Mouse (Mus musculus): Measurements from ENCODE around the gene Itpkb. TPM values are rescaled to one million over a fixed set of nuclear protein-coding genes. Genes with fewer than 3 reads are reported as not detected.

Gene Itpkb
- 63.9 and 71.4 TPM in 2 replicates for total RNA-seq (2021)
- long read RNA-seq, experiment 1, partial matches to known transcripts = 4 of 12 reads
- long read RNA-seq, experiment 1, other reads (novel, unspliced or antisense) = 8 of 12 reads
- long read RNA-seq, experiment 2, full-length matches to known transcripts = 3 of 13 reads
- long read RNA-seq, experiment 2, partial matches to known transcripts = 1 of 13 reads
- long read RNA-seq, experiment 2, other reads (novel, unspliced or antisense) = 9 of 13 reads

GRCm38 (mm10) chr1:180330145-180330706 is at the start of gene Itpkb:
TSS of gene Itpkb (plus strand) at chr1:180330485.
- DNase-seq = peak; percentile 85

- DNase-seq = no peak
Measured at GRCm38 (mm10) chr1:180282581-180282980, 47.7 kb upstream of the Itpkb start.

DNA sequence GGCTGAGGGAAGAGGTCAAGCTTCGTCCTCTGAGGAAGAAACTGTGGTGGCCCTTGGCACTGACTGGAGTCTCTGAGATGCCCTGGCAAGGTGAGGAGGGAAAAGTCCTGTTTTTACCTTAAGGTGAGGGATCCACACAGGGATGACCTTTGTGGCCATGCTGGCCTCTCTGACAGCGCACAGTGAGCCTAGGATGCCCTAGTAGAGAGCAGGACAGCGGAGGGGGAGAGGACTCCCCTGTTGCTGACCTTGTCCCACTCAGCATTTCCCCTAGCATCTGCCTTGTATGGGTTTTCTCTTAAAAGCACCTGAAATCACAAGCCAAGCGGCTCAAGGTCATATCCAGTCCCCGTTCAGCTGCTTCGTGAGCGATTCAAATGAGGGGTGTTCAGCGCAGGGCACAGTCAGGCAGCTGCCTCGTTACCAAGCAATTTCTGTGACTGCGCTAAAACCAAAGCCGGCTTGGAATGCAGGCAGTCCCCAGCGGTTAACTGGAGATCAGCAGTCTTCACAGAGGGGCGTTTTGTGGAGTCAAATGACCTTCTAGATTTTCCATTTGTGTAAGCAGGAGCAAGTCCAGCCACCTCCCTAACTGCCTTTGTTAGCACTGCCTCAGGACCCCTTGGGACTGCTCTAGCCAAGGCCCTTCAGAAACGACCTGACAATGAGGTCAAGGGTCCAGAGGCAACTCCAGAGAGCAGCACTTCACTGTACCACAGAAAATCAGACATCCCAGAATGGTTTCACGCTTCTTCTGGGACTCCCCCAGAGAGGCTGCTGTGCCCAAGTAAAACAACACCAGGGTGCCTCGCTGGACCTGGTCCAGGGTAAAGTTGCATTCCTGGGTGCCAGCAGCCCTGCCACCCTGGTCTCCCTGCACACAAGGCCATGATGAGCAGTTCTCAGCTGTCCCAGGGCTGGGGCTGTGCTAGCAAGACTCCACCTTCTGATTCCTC is 46.2 kb upstream of the Itpkb start:
- peak; percentile 68 for DNase-seq

GRCm38 (mm10) chr1:180286081-180286831 is 44.0 kb upstream of the Itpkb start:
- peak; percentile 52 for DNase-seq

GRCm38 (mm10) chr1:180288227-180288626 is 42.1 kb upstream of the Itpkb start:
- no peak for DNase-seq

GRCm38 (mm10) chr1:180288872-180289468 is 41.3 kb upstream of the Itpkb start:
- DNase-seq = no peak

GRCm38 (mm10) chr1:180289788-180290187 is 40.5 kb upstream of the Itpkb start:
- no peak for DNase-seq

DNA sequence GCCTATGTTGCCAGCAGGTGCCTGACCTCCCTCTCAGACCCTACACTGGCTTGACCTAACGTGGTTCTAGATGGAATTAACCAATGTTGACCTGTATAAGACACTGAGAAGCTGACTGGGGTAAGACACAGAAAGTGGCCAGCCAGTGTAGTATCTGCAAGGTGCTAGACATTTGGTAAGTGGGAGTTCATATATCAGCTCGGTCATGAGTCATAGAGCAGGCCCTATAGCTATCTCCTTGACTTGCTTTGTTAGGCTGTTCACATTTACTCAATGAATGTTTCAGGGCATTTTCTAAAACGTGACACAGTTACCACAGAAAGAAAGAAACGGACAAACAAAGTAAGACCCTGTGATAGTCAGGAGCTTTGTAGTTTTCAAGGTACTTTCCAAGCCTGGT is 39.9 kb upstream of the Itpkb start:
- DNase-seq = no peak

DNA sequence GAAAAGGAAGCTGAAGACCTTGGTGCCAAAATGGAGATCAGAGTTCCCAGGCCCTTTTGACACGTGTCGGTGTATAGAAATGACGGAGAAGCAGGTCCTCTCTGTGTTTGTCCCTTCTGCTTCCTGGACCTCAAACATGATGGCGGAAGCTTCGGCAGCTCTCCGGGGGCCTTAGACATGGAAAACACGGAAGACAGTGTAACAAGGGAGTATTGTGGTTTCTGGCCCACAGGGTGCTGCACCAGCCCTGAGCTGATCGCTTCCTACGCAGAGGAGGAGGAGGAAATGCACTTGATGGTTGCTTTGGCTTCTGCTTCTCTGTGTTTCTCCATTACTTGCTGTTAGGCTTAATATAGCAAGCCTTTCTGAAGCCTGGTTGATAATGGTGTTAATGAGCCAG is 34.2 kb upstream of the Itpkb start:
- DNase-seq = no peak

DNA sequence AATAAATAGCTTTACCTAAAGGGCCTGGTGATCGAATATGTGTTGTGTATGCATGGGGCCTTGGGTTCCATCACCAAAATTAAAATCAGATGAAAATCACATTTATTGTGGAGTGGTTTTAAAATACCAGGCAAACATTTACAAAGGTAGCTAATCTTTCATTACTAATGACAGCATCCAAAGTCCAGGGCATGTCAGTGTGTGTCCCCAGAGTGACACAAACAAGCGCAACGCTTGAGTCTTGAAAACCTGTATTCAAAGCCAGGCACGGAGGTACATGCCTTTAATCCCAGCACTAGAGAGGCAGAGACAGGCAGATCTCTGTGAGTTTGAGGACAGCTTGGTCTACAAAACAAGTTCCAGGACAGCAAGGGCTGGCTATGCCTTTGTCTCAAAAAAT is 30.6 kb upstream of the Itpkb start:
- DNase-seq = no peak

- no peak for DNase-seq
Measured at GRCm38 (mm10) chr1:180300292-180300691, 30.0 kb upstream of the Itpkb start.

GRCm38 (mm10) chr1:180300997-180301396 is 29.3 kb upstream of the Itpkb start:
- no peak for DNase-seq

- DNase-seq = peak; percentile 39
Measured at GRCm38 (mm10) chr1:180302253-180303120, 27.8 kb upstream of the Itpkb start.

GRCm38 (mm10) chr1:180303600-180303999 is 26.7 kb upstream of the Itpkb start:
- no peak for DNase-seq

DNA sequence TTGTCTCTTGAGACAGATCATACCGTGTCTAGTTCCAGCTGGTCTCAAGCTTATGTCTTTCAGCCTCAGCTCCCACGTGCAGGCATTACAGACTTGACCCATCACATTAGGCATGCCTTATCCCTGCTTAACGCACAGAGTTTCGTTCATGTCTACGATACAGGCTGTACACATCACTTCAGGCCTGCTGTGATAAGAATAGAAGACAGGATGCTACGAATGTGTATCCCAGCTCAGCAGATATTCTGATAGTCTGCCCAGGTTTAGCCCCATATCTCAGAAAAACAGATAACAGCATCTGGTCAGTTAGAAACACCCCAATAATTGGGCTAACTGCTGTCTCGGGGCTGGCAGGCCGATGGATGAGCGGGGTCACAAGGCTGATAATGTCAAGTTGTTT is 23.4 kb upstream of the Itpkb start:
- no peak for DNase-seq

- DNase-seq = peak; percentile 28
Measured at GRCm38 (mm10) chr1:180307661-180308060, 22.6 kb upstream of the Itpkb start.

DNA sequence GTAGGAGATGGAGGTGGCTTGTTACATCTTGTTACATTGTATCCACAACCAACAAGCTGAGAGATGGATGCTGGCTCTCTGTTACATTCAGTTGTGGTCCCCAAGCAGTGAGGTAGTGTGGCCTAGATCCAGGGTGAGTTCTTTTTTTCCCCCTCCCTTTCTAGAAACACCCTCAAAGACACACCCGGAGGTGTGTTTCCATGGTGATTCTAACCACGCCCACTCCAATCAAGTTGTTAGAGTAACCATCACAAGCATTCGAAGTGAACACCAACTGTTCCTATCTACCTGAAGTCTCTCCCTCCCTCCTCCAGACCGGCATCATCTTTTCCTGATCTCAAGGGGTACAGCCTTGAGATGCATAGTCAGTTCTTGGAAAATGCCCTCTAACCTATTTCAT is 21.4 kb upstream of the Itpkb start:
- no peak for DNase-seq

DNA sequence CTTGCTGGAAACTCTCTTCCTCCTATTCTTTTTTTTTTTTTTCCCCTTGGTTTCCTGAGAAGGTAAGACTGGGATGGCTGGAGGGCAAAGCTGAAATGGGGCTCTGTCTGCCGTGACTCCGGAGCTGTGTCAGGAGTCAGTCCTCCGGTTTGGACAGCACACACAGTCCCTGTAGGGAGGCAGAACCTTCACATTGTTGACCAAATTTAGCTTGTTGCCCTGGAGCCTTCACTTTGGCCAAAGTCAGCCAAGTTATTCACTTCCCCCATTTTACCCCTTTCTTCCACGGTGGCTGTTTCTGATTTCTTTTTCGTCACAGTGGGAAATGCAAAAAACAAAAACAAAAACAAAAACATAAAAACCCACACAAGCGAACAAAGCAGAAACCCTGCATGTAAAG is 18.0 kb upstream of the Itpkb start:
- DNase-seq = no peak

DNA sequence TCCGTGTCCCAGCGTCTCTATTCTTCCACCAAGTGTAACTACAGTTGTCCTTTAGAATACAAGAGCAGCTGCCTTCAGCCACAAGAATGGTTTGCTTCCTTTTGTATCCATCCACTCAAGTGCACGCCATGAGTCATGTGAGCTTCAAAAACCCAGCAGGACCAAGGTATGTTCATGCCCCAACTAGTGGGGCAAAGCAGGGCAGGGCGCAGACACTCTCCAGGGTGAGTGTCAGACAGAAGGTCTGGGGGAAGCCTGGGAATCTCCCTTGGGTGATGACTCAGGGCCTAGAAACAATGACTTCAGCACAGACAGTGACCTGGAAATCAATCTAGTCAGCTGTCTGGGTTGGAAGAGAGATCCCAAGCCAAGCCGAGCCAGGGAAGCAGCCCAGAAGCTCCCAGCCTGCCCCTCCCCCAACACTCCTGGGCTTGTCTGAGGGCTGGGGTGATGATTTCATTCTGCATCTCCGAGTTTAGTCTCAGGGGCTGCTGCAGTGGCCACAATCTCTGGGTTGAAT is 17.4 kb upstream of the Itpkb start:
- DNase-seq = peak; percentile 87

GRCm38 (mm10) chr1:180313517-180314440 is 16.5 kb upstream of the Itpkb start:
- no peak for DNase-seq

Measured in adrenal gland, postnatal 14 days (tissue).